Mouse (Mus musculus) embryonic facial prominence, embryonic 12.5 days (tissue): Measurements from ENCODE around the gene Ccdc85c. TPM values are rescaled to one million over a fixed set of nuclear protein-coding genes. Genes with fewer than 3 reads are reported as not detected.
A peak's percentile ranks its signal among the peaks of the same experiment; 100 is the strongest.

ENCODE experiments used
- ATAC-seq: fragments of 200-750 bp; cut with Nextera tagmentation; 2 replicates; pipeline ENCODE4 v1.8.0; 2017; ENCODE audit not compliant: insufficient number of reproducible peaks, insufficient read depth, low FRiP score, low TSS enrichment
- H3K27ac ChIP-seq: fragments of 300-500 bp; sonication (generic); 2 replicates; pipeline ENCODE4 v1.5.1; 2016; ENCODE audit warnings: mild to moderate bottlenecking
- H3K27me3 ChIP-seq: fragments of 300-500 bp; sonication (generic); 2 replicates; pipeline ENCODE4 v1.6.1; 2016; ENCODE audit warnings: mild to moderate bottlenecking, moderate library complexity
- H3K36me3 ChIP-seq: fragments of 300-500 bp; sonication (generic); 2 replicates; pipeline ENCODE4 v1.6.1; 2016; ENCODE audit warnings: mild to moderate bottlenecking
- H3K4me1 ChIP-seq: fragments of 300-500 bp; sonication (generic); 2 replicates; pipeline ENCODE4 v1.6.1; 2016
- H3K4me2 ChIP-seq: fragments of 300-500 bp; sonication (generic); replicated peaks from 2 replicates; pipeline ENCODE4 v1.6.1; 2016; ENCODE audit warnings: mild to moderate bottlenecking, moderate library complexity
- H3K4me3 ChIP-seq: fragments of 300-500 bp; sonication (generic); 2 replicates; pipeline ENCODE4 v1.5.1; 2016; ENCODE audit warnings: mild to moderate bottlenecking
- H3K9ac ChIP-seq: fragments of 300-500 bp; sonication (generic); 2 replicates; pipeline ENCODE4 v1.6.1; 2016; ENCODE audit warnings: mild to moderate bottlenecking, moderate library complexity
- H3K9me3 ChIP-seq: fragments of 300-500 bp; sonication (generic); 2 replicates; pipeline ENCODE4 v1.6.1; 2016; ENCODE audit warnings: mild to moderate bottlenecking, moderate library complexity
- WGBS: fragments of 180-500 bp; shearing (Covaris S2); methylation state at CpG from one replicate; pipeline ENCODE4 v1.1.7; 2016; 5-methylcytosine and 5-hydroxymethylcytosine counted together
- polyA plus RNA-seq: library from polyadenylated mRNA; unstranded; fragments of >200 nt; fragmentation: Nextera tagmentation; extraction: Ambion mirVana; gene quantifications from 2 replicates; pipeline ENCODE4 v1.2.1, GENCODE M21; 2016

The Ccdc85c gene
- 7.7 and 7.9 TPM in 2 replicates for polyA plus RNA-seq

- WGBS = under 1% methylated on average over 80 of the region's 120 CpGs
- no peaks in the 10 kb centered on the region for H3K27me3 ChIP-seq
- peak within 1 kb of the TSS; percentile 86 for H3K27ac ChIP-seq
- H3K4me1 ChIP-seq = peaks cover 65% of the 10 kb centered on the region
- no peaks in the 10 kb centered on the region for H3K9me3 ChIP-seq
- peak within 1 kb of the TSS; percentile 69 for H3K4me3 ChIP-seq
- H3K9ac ChIP-seq = peak within 1 kb of the TSS; percentile 84
- H3K4me2 ChIP-seq = peak within 1 kb of the TSS; percentile 98
- ATAC-seq = peak; percentile 39; the same call in 1 of the 2 replicates
- 0 out of 2 replicates have a peak, but pooled peaks cover 4% of the 10 kb centered on the region for H3K36me3 ChIP-seq
Measured at GRCm38 (mm10) chr12:108274661-108275507, at the start of gene Ccdc85c. Gene Ccdc85c (minus strand): TSS chr12:108275425.

DNA sequence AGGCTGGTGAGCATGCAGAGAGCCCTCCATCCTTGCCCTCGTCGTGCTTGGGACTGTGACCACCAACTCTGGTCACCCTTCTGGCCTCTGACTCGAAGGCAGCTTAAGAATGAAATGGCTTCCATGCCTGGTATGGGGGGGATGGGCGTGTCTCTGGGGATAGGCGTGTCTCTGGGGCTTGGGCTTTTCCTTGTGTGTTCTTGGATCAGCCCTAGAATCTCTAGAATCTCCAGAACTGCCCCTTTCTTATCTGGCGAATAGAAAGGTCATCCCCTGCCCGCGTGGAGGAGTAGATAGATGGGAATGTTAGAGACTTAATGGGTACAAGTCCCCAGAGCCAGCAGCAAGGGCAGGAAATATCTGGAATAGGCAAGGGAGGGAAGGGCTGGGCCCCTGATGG lies 44.9 kb upstream of the Ccdc85c start:
- no peak overlapping the region for H3K27ac ChIP-seq
- 8% methylated on average over 8 of the region's 8 CpGs for WGBS

DNA sequence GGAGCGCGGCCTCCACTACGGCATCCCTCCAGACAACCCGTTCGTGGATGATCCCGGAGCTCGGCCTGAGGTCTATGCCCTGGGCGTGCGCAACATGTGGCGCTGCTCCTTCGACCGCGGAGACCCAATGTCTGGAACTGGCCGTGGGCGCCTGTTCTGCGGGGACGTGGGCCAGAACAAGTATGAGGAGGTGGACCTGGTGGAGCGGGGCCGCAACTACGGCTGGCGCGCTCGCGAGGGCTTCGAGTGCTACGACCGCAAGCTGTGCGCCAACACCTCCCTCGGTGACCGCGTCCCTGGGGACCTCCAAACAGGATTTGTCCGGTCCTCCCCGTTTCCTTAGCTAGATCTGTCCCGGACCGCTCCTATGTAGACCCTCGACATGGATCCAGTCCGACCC lies 43.3 kb upstream of the Ccdc85c start:
- Histone ChIP-seq H3K9ac (no peak overlapping the region; the same call in 1 of the 2 replicates), H3K9me3 (no peaks in the 10 kb centered on the region), H3K36me3 (no peaks in the 10 kb centered on the region), H3K4me2 (peak overlapping the region; percentile 43), H3K27me3 (peaks cover 64% of the 10 kb centered on the region), H3K4me3 (peak overlapping the region; percentile 10; the same call in 1 of the 2 replicates), H3K27ac (no peak overlapping the region), H3K4me1 (peaks cover 16% of the 10 kb centered on the region)
- ATAC-seq = no peak
- WGBS = 6% methylated on average over 37 of the region's 37 CpGs

More for the DNA sequence above, 44.9 kb upstream of the Ccdc85c start:
- peaks cover 16% of the 10 kb centered on the region for H3K4me1 ChIP-seq
- no peaks in the 10 kb centered on the region for H3K9me3 ChIP-seq
- no peaks in the 10 kb centered on the region for H3K36me3 ChIP-seq
- no peak overlapping the region for H3K9ac ChIP-seq
- H3K27me3 ChIP-seq = peaks cover 60% of the 10 kb centered on the region
- H3K4me3 ChIP-seq = no peak overlapping the region
- ATAC-seq = no peak
- H3K4me2 ChIP-seq = no peak overlapping the region

GRCm38 (mm10) chr12:108317826-108318430 lies 42.7 kb upstream of the Ccdc85c start:
- ATAC-seq = no peak
- no peaks in the 10 kb centered on the region for H3K36me3 ChIP-seq
- no peaks in the 10 kb centered on the region for H3K9me3 ChIP-seq
- H3K4me1 ChIP-seq = peaks cover 16% of the 10 kb centered on the region
- peak overlapping the region; percentile 10; the same call in 1 of the 2 replicates for H3K4me3 ChIP-seq
- peaks cover 64% of the 10 kb centered on the region for H3K27me3 ChIP-seq
- no peak overlapping the region for H3K9ac ChIP-seq
- H3K4me2 ChIP-seq = peak overlapping the region; percentile 43
- WGBS = 11% methylated on average over 18 of the region's 18 CpGs
- H3K27ac ChIP-seq = no peak overlapping the region

DNA sequence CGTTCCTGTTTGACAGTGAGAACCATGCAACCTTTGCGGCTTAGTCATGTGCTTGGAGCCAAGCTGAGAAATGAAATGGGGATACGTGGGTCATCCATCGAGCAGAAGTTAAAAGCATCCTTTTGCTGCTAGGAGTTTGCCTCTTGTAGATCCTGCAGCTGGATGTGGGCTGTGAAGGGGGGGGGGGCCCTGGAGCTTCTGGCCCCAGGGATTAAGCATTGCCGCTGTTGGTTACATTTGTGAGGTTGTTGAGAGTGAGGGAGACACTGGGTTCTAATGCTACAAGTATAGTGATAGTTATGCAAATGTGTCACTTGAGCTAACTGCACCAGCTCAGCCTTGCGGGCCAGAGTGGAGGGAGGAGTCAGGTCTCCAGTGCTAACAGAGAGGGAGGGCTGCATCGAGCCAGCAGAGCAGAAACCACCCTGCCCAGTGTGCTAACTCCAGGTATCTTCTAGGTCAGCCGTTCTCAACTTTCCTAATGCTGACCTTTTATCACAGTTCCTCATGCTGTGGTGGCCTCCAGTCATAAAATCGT lies 42.0 kb upstream of the Ccdc85c start:
- Histone ChIP-seq H3K9me3 (no peaks in the 10 kb centered on the region), H3K4me1 (peaks cover 16% of the 10 kb centered on the region), H3K27me3 (peaks cover 64% of the 10 kb centered on the region), H3K9ac (no peak overlapping the region), H3K4me3 (no peak overlapping the region), H3K36me3 (no peaks in the 10 kb centered on the region), H3K4me2 (no peak overlapping the region), H3K27ac (no peak overlapping the region)
- ATAC-seq = no peak
- WGBS = 3% methylated on average over 9 of the region's 9 CpGs

DNA sequence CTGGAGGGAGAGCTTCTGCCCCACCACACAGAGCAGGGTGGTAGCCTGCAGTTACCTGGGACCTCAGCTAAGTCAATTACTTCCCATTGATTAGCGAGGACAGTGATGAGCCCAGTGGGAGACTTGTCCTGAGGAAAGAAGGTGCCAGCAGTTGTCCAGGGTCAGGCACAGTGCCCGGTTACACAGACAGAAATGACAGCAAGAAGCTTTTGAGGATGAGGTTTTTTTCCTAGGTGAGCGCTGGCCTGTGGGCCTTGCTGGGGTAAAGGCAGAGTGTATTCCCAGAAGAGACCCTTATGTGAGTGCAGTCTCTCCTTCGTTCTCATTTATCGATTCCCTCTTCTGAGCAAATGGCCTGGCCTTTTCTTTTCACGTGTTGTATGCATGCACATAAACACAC lies 41.4 kb upstream of the Ccdc85c start:
- ATAC-seq = no peak
- Histone ChIP-seq H3K4me2 (no peak overlapping the region), H3K4me1 (peaks cover 16% of the 10 kb centered on the region), H3K27me3 (peaks cover 64% of the 10 kb centered on the region), H3K36me3 (no peaks in the 10 kb centered on the region), H3K27ac (no peak overlapping the region), H3K9ac (no peak overlapping the region), H3K4me3 (no peak overlapping the region), H3K9me3 (no peaks in the 10 kb centered on the region)
- WGBS = 23% methylated on average over 6 of the region's 6 CpGs

GRCm38 (mm10) chr12:108315818-108316217 lies 40.6 kb upstream of the Ccdc85c start:
- no peak overlapping the region for H3K4me3 ChIP-seq
- no peaks in the 10 kb centered on the region for H3K9me3 ChIP-seq
- WGBS = 30% methylated on average over 10 of the region's 10 CpGs
- peaks cover 15% of the 10 kb centered on the region for H3K4me1 ChIP-seq
- no peak overlapping the region for H3K9ac ChIP-seq
- H3K27ac ChIP-seq = no peak overlapping the region
- ATAC-seq = no peak
- peaks cover 58% of the 10 kb centered on the region for H3K27me3 ChIP-seq
- H3K36me3 ChIP-seq = no peaks in the 10 kb centered on the region
- H3K4me2 ChIP-seq = no peak overlapping the region

DNA sequence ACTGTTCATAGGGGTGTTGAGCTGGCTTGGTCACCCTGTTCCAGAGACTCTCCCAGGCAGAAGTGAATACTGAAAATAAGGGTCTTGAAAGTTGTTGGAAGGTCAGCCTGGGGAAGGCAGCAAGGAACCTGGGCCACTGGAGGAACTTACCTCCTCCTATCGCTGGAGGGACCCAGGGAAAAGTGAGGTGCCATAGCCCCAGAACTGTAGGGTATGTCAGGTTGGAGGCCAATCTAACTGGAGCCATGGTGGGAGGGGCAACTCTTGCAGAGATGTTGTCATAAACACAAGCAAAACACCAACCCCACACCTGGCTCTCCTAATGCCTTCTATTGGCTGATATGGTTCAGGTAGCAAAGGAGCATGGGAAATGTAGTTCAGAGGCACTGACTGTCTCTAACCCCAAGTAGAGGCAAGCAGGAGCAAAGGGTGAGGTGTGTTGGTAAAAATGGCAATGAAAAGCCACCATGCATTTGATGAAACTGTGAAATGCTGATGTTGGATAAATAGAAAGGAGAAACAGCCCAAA lies 38.1 kb upstream of the Ccdc85c start:
- Histone ChIP-seq H3K27ac (no peak overlapping the region), H3K27me3 (peaks cover 33% of the 10 kb centered on the region), H3K36me3 (no peaks in the 10 kb centered on the region), H3K4me3 (no peak overlapping the region), H3K9me3 (no peaks in the 10 kb centered on the region), H3K4me1 (peaks cover 7% of the 10 kb centered on the region; the same call in 1 of the 2 replicates), H3K4me2 (no peak overlapping the region), H3K9ac (no peak overlapping the region)
- WGBS = 82% methylated on average over 1 of the region's 1 CpGs
- ATAC-seq = no peak

DNA sequence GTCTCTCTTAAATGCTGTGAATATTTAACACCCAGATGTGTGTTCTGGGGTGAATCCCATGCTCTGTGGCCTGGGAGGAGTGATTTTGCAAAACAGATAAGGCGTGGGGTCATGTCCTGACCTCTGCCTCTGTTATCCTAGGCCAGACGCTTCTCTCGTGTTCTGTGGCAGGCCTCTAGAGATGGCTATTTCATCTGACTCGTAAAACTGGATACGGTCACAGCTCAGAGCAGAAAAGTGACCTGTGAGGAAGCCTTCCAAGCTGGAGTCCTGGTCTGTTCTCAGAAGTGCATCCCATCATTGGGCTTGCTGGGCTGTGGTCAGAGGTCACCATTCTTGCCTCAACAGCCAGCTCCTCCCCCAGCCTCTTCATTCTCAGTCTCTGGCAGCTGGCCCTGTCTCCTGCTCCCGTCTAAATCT lies 37.2 kb upstream of the Ccdc85c start:
- Histone ChIP-seq H3K4me1 (peaks cover 4% of the 10 kb centered on the region; the same call in 1 of the 2 replicates), H3K27me3 (peaks cover 25% of the 10 kb centered on the region), H3K9ac (no peak overlapping the region), H3K4me2 (no peak overlapping the region), H3K4me3 (no peak overlapping the region), H3K36me3 (no peaks in the 10 kb centered on the region), H3K9me3 (no peaks in the 10 kb centered on the region), H3K27ac (no peak overlapping the region)
- WGBS = 32% methylated on average over 6 of the region's 6 CpGs
- ATAC-seq = no peak

DNA sequence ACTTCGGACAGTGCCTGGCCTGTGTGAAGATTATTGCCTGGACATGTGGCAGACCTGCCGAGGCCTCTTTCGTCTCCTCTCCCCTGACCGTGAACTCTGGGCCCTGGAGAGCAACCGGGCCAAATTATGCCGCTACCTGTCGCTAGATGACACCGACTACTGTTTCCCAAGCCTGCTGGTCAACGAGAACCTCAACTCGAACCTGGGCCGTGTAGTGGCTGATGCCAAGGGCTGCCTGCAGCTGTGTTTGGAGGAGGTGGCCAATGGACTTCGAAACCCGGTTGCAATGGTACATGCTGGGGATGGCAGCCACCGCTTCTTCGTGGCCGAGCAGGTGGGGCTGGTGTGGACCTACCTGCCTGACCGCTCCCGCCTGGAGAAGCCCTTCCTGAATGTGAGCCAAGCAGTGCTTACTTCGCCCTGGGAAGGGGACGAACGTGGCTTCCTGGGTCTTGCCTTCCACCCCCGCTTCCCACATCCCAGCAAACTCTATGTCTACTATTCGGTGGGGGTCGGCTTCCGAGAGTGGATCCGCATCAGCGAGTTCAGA lies 36.6 kb upstream of the Ccdc85c start:
- no peak overlapping the region for H3K4me3 ChIP-seq
- peaks cover 24% of the 10 kb centered on the region for H3K27me3 ChIP-seq
- H3K4me1 ChIP-seq = no peaks in the 10 kb centered on the region
- H3K9me3 ChIP-seq = no peaks in the 10 kb centered on the region
- H3K4me2 ChIP-seq = no peak overlapping the region
- H3K9ac ChIP-seq = no peak overlapping the region
- no peak overlapping the region for H3K27ac ChIP-seq
- WGBS = 89% methylated on average over 27 of the region's 27 CpGs
- no peaks in the 10 kb centered on the region for H3K36me3 ChIP-seq
- ATAC-seq = no peak

DNA sequence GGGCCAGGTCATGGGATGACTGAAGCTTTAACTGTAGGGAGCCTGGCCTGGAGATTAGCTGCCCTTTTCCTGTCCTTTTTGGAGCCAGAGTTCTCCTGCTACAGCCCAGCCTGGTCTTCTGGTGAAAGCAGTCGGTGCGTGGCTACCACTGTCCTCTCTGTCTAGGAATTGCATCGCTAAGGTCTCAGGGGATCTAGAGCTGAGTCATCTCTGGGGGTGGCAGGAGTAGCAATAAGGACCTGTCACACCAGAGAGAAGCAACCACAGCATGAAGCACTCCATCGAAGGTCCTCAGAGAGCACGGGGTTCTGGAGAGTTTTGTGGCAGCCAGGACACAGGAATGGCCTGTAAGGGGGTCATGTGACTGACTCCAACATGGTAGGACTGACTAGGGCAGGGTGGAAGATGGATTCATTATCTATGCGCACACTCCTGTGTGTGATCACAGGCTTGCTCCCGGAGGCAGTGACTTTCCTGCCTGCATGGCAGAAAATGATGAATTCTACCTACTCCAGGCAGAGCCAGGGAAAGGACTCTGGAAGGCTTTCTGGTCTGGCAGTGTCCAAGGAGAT lies 35.3 kb upstream of the Ccdc85c start:
- Histone ChIP-seq H3K9ac (no peak overlapping the region), H3K4me1 (peaks cover 6% of the 10 kb centered on the region; the same call in 1 of the 2 replicates), H3K4me2 (no peak overlapping the region), H3K9me3 (no peaks in the 10 kb centered on the region), H3K36me3 (no peaks in the 10 kb centered on the region), H3K27ac (no peak overlapping the region), H3K4me3 (no peak overlapping the region), H3K27me3 (peaks cover 23% of the 10 kb centered on the region)
- WGBS = 77% methylated on average over 7 of the region's 7 CpGs
- ATAC-seq = no peak
